Mouse (Mus musculus) liver, postnatal 0 days (tissue): ENCODE measurements around the gene Castor1.

Source experiments
- CTCF ChIP-seq: sonication (generic); IDR thresholded peaks from 2 replicates; pipeline ENCODE4 v1.5.1; 2016; ENCODE audit warnings: antibody characterized with exemption, low read depth
- EP300 ChIP-seq: IDR thresholded peaks from 2 replicates; pipeline ENCODE4 v1.6.1; 2016; ENCODE audit warnings: antibody characterized with exemption, low read depth, mild to moderate bottlenecking

- TF ChIP-seq CTCF (no peak), EP300 (no peak)
Measured at GRCm38 (mm10) chr11:4207655-4208054, 10.4 kb upstream of the Castor1 start.
